Mouse (Mus musculus) testis, postnatal 14 days (tissue): ENCODE results near the gene Zbtb5.
A peak's percentile ranks its signal among the peaks of the same experiment; 100 is the strongest.
"Not testable (repeated sequence)": the region's sequence is repeated elsewhere in the genome, so short reads cannot be mapped to it uniquely, and the experiment has no call there.

Experiments
- DNase-seq: peaks from one replicate; pipeline ENCODE4 v3.0.0; 2021; ENCODE audit warnings: low spot score

Gene Zbtb5

DNA sequence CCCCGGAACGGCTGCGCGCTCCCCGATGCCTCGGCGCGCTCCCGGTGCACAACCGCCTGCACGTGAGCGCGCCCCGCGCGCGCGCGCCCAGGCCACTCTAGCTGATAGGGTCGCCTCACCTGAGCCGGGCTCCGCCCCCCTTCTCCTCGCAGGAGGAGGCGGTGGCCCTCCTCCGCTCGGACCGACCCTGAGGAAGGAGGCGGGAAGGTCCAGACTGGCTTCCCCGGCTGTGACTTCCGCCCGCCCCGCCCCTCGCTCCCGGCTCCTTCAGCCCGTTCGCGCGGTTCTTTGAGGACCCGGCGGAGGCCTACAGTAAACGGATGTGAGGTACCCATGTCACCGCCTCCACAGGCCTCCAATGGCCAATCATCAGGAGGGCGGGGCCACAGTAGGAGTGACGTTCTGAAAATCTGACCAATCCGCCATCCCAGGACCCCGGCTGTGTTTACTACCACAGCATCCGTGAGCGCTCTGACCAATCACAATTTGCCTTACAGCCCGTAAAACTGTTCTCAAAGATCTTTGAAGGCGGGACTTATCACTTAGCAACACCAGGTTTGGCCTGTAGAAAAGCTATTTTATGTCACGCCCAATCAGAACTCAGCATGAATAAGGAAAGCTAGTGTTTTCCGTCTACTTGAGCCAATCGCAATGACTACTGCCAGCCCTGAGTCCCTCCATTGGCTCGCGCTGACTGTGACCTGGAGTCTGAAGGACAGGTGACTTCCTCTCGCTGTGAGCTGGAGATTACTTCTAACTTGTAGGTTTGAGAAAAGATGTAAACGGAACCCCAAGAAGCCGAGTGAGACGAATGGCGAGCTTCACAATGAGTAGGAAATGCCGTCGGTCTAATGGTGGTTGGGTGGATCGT, at the start of gene Zbtb5:
Gene Zbtb5 (minus strand): TSS at position 308 of the 871 bp plus-strand sequence.
- DNase-seq = peak; percentile 100

DNA sequence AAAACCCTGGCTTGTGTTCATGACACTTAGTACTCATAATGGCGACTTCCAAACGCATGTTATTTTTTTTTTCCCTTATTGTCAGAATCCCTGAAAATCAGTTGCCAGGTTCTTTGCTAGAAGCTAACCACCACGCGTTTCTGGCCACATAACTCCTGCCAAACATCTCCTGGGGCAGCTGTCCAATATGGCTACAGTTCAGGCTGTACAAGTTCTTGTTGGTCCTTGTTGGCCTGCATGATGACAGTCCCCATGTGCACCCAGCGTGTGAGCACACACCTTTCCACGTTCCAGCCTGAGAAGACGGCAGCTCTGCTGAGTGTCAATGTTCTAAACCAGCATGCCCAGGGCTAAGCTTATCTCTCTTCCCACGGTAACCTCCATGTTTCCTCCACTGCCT, 43.2 kb upstream of the Zbtb5 start:
- no peak for DNase-seq

DNA sequence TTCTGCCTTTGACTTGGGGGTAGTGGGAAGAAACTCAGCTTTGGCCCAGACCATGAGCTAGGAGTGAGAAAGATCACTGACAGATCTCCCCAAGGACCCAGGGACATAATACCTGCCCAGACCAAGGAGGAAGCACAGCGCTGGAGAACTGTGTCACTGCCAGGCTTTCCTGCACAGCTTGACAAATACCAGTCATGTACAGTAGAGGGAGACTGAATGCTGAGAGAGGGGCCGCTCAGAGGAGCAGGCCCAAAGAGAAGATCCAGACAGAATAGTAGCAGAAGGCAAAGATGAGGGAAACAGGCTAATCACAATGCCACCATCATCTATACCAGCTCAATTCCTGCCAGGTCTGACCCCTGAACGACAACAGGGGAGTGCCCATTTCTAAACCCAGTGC, 42.6 kb upstream of the Zbtb5 start:
- no peak for DNase-seq

DNA sequence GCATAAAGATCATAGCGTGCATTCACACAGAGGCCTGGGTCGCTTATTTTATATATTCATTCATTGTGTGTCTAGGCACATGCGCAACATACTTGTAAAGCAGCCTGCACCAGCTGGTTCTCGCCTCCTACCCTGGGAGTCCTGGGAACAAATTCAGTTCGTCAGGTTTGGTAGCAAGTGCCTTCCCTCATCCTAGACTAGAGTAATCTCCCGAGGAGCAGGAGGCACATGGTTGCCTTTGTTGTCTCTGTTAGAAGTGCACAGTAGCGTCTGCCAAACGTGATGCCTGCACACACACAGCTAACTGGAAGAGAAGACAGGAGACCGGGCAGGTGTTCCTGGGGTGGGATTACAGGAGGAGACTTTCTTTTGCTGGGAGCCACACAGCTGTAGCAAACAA, 35.7 kb upstream of the Zbtb5 start:
- no peak for DNase-seq

- DNase-seq = no peak
Measured at GRCm38 (mm10) chr4:45047286-45047887, 35.2 kb upstream of the Zbtb5 start.

DNA sequence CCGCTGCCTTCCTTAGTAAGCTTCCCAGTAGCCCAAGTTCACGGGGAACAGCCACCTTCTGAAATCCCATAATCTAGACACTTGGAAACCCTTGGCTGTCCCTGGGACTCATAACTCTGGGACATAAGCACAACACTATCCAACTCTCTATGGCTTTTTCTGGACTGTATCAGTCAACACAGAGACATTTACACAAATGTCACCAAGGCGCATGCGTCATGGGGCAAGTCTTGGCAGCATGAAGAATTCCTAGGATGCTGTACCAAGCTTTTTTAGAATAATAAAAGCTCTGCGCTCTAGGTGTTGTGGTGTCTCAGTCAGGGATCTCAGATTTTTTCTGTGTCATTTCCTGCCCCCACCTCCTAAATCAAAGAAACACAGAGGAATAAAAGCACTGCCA, 34.5 kb upstream of the Zbtb5 start:
- DNase-seq = no peak

DNA sequence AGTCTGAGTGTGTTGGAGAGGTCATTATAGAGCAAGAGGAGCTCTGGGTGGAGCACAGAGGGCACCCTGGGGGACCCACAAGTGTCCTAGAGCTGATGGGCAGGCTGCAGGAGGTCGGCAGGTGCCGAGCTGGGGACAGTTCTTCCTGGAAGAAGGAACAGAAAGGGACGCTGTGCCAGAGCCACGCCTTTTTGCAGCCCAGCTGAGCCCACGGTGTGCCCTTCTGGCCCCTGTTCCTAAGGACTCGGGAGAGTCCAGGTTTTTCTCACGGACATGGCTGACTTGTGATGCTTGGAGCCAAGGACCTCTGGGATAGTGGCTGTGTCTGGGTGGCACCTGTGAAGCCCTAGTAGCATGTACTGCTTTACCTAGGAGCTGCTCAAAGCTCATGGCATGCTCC, 28.6 kb upstream of the Zbtb5 start:
- no peak for DNase-seq

- DNase-seq = not testable (repeated sequence)
Measured at GRCm38 (mm10) chr4:45039546-45039945, 27.3 kb upstream of the Zbtb5 start.

- not testable (repeated sequence) for DNase-seq
Measured at GRCm38 (mm10) chr4:45038879-45039278, 26.7 kb upstream of the Zbtb5 start.

DNA sequence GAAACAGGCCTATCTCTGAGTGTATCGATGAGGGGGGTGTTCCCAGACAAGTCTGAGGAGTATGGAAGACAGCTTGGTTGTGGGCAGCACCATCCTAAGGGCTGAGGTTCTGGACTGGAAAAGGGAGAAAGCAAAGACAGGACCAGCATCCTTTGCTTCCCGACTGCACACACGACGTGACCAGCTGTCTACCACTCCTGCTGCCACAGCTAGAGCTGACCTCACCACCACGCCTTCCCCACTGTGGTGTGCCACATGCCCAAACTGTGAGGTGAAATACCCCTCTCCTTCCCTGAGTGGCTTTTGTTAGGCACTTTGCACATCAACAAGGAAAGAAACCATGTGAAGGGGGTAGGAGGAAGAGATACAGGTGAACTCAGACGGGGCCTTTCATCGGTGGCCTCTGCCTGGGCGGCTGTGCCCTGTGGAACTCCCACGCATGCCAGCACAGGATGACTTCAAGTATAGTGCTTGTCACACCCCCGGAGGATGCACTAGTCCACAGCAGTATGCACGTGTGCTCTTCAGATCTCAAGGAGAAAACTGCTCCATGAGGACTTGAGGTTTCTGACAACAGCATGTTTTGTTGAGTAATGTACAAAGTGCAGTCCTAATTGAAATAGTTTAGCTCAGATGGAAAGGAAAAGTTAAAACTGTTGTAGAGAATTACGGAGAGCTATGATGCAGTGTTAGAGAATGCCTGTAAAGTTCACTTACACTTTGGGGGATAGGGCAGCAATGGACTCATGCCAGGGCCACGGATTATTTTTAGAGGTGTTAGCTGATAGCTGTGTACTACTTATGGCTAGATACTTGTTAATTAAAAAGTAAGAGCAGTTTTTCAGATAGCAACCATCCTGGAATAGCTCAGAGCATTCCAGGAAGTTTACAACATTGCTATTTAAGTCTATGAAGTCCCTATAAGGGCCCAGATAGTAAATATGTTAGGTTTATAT, 25.5 kb upstream of the Zbtb5 start:
- no peak for DNase-seq

DNA sequence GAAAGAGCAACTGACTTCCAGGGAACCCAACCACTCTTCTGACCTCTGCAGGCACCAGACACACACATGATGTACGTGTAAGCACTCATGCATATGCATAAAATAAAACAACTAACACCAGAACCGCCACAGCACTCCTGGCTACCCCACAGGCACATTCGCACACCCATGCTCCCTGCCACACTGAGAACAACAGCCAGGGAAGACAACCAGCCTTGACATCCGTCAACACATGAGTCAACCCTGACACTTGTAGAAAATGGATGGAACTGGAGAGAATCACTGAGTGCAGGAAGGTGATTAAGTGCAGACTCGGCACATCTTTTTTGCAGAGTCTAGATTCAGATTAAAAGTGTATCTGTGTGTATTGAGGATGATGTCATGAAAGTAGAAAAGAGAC, 24.4 kb upstream of the Zbtb5 start:
- no peak for DNase-seq

DNA sequence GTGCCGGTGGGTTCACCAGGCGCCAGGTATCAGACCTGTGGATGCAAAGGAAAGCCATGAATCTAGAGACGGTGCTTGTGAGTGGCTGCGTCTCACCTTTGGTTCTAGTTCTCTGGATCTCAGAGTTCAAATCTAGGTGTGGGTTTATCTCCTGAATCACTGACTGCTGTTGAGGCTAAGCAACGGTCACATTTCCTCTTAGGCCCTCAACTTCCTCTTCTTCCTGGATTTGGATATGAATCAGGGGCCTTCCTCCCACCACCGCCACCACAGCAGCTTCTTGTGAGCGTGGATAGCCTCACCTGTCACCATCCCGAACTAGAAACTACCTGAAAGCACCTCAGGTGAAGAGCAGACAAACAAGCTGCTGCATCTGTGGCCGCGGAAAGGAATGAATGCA, 23.8 kb upstream of the Zbtb5 start:
- no peak for DNase-seq

DNA sequence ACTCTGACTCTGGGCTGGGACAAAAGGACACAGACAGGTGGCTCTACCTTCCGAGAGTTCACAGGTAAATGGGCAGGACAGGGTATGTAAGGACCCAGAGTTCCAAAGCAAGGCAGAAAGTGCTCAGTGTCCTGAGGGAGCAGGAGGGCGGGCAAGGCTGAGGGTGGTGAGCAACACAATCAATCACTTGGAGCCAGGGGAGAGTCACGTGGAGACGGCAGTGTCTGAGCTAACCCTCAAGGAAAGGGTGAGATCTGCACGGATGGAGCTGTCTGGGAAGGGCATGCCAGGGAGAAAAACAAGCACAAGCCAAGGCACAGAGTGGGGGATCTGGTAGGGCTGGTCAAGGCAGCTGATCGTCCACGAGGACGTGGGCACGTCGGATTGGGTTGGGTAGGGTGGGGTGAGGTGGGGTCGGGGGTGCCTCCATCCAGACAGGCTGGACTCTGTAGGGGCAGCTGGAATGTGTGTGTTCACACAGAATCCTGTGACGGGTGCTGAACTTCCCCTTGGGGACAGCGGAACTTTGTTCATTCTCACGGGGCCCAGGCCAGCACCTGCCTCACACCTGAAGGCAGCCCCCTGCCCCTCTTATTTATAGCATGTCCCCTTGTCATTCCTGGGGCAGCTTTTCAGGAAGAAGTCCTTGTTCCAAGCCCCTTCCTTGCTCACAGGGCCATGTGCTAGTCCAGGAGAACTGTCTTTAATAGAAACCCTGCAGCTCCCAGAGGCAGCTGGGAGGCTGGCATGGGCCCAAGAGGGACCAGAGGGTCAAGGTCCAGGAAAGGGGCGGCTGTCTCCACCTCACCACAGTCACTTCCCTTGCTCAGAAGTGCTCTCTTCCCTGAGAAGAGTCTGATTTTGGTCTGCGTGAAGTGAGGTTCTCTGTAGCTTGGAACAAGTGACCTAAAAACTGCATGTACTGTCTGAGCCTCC, 22.7 kb upstream of the Zbtb5 start:
- peak; percentile 40 for DNase-seq

DNA sequence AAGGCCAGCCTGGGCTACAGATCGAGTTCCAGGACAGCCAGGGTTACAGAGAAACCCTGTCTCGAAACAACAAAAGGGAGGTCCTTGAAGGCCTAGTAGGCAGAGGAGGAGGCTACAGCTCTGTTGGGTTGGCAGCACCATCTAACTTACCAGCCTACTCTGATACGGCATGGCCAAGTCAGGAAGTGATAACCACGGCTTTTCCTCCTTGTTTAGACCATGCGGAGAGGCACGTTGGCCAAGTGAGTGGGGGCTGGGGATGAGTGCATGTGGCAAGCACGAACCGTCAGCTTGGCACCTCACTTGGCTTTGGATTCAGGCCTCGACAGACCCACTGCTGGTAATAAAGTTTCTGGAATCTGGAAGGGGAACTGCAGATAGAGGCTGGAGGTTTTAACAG, 20.4 kb upstream of the Zbtb5 start:
- no peak for DNase-seq

DNA sequence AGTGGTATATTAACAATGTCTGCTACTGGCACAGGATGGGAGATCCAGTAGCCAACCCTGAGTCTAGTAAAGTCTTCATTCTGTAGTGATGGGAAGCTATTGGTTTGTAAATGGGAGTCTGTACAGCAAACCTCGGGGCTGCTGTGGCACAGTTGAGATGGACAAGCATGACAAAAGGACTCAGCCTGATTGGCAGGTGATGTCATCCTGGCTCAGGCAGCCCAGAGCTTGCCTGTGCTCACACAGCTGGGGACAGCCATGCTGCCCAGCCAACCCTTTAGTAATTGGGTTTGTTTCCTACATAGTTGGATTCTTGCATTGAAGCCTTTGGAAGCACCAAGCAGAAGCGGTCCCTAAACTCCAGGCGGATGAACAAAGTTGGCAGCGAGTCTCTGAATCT, 14.2 kb upstream of the Zbtb5 start:
- DNase-seq = no peak

- DNase-seq = no peak
Measured at GRCm38 (mm10) chr4:45019009-45019408, 6.8 kb upstream of the Zbtb5 start.

GRCm38 (mm10) chr4:45018452-45018980, 6.3 kb upstream of the Zbtb5 start, which contains the start of gene Polr1e:
Gene Polr1e, plus strand, starts transcription at chr4:45018583.
- DNase-seq = peak; percentile 93

DNA sequence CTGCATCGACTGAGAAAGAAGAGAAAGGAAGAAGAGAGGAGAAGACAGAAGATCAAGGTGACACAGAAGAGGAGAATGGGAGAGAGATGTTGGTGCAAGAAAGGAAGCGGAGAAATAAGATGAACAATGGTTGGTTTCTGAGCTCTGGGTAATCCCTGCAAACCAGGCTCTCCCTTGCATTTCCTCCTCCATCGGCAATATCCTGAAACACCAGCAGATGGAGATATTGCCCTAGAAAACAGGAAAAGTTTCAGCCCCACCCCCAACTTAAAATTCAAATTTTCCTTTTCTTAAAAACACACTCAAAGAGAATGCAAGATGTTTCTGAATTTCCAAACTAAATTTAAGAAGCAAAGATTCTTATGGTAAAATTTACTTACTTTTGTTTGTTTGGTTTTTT, 3.4 kb upstream of the Zbtb5 start:
- no peak for DNase-seq

GRCm38 (mm10) chr4:45013537-45013936, 1.3 kb upstream of the Zbtb5 start:
- no peak for DNase-seq

DNA sequence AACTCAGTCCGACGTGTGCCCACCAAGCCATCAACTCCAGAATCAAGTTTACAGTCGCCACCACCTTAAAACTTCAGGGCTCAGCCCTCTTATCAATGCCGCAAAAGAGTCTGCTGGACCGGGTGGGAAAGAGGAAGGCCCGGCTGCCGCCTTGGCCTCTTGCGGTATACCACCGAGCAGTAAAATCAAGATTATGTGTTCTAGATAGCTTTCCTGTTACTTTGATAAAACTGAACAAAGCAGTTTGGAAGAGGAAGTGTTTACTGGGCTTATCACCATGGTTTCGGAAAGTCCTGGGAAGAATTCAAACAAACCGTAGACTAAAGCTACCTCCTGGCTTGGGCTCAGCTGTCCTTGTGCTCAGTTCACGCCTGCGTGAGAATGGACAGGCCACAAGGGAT, 819 bp upstream of the Zbtb5 start:
- DNase-seq = no peak

DNA sequence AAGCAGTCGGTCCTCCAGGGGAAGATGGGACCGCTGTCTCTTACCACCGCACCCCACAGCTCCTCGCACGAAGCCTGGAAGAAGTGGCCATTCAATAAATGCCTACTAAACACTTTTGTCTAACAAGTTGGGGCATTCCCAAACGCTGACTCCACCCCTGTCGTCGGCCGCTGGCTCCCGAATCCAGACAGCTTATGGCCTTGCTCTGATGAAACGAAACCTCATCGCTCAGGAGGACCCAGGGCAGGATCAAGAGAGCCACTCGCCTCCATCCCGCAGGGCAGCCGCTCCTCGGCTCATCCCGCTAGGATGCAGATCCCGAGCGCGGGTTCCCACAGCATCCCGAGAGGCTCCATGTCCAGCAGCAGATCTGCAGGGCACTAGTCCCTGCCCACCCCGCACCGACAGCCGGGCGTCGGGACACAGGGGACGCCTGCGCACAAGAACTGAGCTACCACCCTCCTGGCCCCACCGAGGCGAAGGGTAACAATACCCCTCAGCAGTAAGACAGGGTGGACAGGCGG, 569 bp downstream of the Zbtb5 start:
- no peak for DNase-seq
